Mouse (Mus musculus): Measurements from ENCODE around the gene 1700025G04Rik.

DNA sequence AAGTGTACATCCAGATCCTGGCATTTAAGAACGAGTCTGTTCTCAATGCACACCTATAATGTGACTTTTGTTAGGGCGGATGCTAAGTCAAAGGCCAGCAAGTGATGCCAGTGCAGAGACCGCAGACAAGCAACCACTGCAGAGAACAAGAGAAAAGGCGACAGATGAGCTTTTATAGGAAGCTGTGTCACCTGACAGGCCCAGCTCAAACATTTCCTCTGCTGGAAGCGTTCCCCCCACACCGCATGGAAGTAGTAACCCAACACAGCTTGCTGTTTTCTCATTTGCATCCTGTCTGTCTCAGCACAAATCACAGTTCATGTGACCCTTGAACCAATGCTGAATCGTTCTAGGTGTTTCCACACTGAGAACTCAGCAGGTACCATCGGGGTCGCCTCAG, 51.8 kb downstream of the 1700025G04Rik start:
- no peak for TF ChIP-seq CTCF (IDR thresholded peaks at IDR 0.05)
- TF ChIP-seq EP300 (IDR thresholded peaks at IDR 0.05), result no peak

All from lung, postnatal 0 days (tissue).